Mouse (Mus musculus): ENCODE measurements around the gene Osbpl8. TPM values are rescaled to one million over a fixed set of nuclear protein-coding genes. Genes with fewer than 3 reads are reported as not detected.
"Not testable (repeated sequence)": the region's sequence is repeated elsewhere in the genome, so short reads cannot be mapped to it uniquely, and the experiment has no call there.

The Osbpl8 gene
- total RNA-seq (2021): 10 to 100 TPM; 80.7 to 92.2 TPM
- long read RNA-seq, experiment 1, transcript Osbpl8-201 (23 exons, 3,622 nt): major isoform, 17 of 25 reads
- long read RNA-seq, experiment 1, partial matches to known transcripts: 3 of 25 reads
- long read RNA-seq, experiment 1, other reads (novel, unspliced or antisense): 5 of 25 reads
- long read RNA-seq, experiment 2, transcript Osbpl8-201 (23 exons, 3,622 nt): major isoform, 5 of 8 reads
- long read RNA-seq, experiment 2, partial matches to known transcripts: 0 of 8 reads
- long read RNA-seq, experiment 2, other reads (novel, unspliced or antisense): 3 of 8 reads

GRCm38 (mm10) chr10:111164304-111165218 lies at the start of gene Osbpl8:
Gene Osbpl8 (plus strand): TSS chr10:111164752.
- peak; percentile 99 to 100 for DNase-seq

DNA sequence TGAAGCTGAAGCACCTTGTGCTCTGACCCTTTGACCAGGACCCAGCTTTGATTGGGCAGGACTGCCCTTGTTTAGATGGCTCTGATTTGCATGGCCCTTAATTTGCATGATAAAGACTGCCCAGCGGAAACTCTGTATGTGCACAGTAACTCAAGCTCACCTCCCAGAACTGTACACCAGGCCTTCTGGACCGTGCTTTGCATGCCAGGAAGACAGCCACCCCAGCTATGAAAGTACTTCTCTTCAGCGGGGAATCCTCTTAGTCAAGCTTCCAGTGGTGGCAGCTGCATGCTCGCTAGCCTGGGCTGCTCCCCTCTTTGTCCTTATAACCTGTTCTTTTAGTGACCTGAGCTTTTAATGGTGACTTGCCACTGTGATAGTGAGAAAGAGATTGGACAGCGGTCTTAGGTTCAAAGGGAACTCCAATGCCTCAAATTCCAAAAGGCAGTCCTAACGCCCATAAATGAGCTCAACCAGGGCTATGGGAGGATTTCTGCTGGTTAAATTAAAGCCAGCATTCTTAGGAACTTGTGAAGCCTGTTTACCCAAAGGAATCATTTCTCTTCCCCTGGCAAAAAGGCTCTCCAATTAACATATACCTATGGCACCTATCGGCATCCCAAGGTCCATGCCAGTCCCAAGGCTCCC lies 47.2 kb upstream of the Osbpl8 start:
- no peak for DNase-seq

- no peak for DNase-seq
These were observed 46.3 kb upstream of the Osbpl8 start for GRCm38 (mm10) chr10:111118292-111118691.

DNA sequence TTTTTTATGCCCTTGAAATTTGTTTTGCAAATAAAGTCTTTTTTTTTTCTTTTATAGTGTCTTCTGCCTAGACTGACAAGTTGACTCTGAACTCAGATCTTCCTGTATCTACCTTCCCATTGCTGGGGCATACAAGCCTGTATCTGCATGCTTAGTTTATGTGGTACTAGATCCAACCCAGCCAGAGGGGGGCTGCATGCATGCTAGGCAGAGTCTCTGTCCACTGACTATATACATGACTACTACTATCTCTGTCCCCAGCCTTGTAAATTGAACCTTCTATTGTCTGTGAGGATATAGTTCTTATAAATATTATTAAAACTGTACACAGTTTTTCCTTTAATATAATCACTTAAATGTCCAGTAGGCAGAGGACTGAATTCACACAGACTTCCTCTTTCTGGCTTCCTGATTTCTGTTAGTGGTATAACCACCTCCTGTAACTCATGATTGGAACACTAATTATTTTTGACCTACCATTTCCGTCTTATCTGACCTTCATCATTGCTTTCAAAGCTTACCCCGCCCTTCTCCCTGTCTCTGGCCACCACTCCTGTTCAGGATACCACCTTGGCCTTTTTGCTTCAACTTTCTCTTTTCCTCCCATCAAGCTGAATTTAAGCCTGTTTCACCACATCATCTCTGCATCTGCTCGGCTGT lies 45.4 kb upstream of the Osbpl8 start:
- DNase-seq: no peak

DNA sequence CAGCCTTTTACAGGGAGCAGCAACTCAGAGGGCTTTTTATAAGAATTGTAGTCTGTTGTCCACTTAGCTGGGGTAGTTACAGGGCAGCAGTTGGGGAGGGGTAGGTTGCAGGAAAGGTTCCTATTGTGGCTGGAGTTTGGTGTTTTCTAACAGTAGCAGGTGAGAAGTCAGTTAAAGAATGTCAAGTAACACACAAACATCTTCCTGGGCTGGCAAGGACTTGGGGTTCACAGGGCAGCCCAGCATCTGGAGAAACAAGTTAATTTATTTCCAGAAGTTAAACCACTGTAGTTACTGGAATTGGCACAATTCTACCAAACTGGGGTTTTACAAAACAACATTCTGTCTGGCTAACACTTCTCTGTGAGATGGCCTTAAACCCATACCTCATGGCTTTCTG lies 44.8 kb upstream of the Osbpl8 start:
- no peak for DNase-seq

GRCm38 (mm10) chr10:111122864-111123398 lies 41.6 kb upstream of the Osbpl8 start:
- no peak for DNase-seq

- DNase-seq: no peak
These were observed 40.4 kb upstream of the Osbpl8 start for GRCm38 (mm10) chr10:111124175-111124574.

DNA sequence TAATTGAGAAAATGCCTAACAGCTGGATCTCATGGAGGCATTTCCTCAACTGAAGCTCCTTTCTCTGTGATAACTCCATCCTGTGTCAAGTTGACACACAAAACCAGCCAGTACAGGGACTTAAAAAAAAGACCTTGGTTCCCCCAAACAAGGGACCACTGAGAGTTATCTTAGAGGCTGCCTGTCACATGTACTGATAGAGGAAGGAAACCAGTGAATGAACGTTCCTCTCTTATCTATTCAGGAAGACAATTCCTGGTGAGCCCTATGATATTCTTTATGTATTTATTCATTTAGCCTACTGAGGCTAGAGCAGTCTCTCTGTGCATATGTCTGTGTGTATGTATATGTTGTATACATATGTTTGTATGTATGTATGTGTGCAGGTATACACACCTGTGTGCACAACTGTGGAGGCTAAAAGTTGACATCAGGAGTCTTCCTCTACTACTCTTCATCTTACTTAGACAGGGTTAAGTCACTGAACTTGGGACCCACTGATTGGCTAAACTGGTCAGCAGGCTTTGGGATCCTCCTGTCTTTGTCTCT lies 39.7 kb upstream of the Osbpl8 start:
- no peak for DNase-seq

DNA sequence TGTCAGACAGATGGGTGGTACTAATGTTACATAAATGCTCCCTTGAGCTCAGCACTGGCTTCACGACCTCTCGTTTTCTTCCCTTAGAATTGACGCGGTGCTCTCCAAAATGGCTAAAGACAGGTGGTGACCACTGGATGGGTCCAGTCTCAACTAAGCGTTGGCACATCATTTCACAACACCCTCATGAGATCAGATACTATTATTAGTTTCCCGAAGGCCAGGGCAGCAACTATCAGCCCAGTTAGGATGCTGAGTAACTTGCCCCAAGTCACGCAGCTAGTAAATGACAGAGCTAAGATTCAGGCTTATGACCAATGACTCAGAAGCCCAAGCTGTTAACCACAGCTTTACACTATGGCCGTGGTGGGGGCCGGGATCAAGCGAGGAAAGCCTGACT lies 37.2 kb upstream of the Osbpl8 start:
- peak in 1 of 2 experiments; percentile 19 for DNase-seq

- no peak for DNase-seq
These were observed 36.1 kb upstream of the Osbpl8 start for GRCm38 (mm10) chr10:111128493-111128892.

GRCm38 (mm10) chr10:111129867-111130620 lies 34.5 kb upstream of the Osbpl8 start:
- DNase-seq: no peak

DNA sequence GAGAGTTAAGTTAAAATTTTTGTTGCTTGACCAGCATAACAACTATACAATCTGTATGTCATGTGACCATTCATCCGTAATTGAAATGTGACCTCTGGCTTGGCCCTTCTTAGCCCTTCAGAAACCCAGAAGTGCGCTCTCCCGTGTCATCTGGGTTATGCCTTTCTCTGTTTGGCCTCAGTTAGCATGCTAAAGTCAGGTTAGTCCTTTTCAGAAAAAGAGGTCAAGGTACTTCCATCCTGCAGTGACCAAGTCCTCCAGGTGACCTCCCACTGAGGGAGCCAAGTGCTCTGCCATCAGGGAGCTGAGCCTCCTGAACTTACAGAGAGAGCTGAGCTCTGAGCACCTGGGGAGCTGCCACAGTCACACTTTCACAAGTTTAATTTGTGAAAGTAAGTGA lies 33.7 kb upstream of the Osbpl8 start:
- DNase-seq: no peak

- DNase-seq: no peak
These were observed 31.3 kb upstream of the Osbpl8 start for GRCm38 (mm10) chr10:111133271-111133670.

- no peak for DNase-seq
These were observed 30.6 kb upstream of the Osbpl8 start for GRCm38 (mm10) chr10:111133936-111134335.

- no peak for DNase-seq
These were observed 30.1 kb upstream of the Osbpl8 start for GRCm38 (mm10) chr10:111134412-111134957.

DNA sequence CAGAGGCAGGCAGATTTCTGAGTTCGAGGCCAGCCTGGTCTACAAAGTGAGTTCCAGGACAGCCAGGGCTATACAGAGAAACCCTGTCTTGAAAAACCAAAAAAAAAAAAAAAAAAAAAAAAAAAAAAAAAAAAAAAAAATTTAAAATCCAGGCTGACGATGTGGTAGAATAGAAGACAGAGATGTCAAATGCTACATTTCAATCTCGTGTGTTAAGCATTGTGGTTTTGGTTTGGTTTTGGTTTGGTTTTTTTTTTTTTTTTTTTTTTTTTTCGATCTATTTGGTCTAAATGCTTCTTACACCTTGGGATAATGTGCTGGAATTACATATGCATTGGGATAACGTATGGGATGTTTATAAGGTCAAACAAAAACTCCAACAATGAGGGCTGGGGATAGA lies 28.2 kb upstream of the Osbpl8 start:
- DNase-seq: not testable (repeated sequence)

DNA sequence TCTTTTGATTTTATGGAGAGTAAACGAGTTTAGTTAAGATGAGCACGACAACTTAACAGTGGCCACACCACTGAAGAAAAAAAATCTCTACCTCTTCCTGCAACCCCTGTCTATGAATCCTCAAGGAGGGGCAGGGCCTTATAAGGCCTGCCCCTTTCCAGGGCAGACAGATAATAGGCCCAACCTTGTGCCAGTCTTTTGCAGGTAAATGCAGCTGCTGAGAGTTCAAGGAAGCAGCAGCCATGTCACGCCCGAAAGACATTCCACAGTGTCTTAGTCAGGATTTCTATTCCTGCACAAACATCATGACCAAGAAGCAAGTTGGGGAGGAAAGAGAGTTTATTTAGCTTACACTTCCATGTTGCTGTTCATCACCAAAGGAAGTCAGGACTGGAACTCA lies 26.6 kb upstream of the Osbpl8 start:
- DNase-seq: no peak

GRCm38 (mm10) chr10:111139170-111139569 lies 25.4 kb upstream of the Osbpl8 start:
- no peak for DNase-seq

DNA sequence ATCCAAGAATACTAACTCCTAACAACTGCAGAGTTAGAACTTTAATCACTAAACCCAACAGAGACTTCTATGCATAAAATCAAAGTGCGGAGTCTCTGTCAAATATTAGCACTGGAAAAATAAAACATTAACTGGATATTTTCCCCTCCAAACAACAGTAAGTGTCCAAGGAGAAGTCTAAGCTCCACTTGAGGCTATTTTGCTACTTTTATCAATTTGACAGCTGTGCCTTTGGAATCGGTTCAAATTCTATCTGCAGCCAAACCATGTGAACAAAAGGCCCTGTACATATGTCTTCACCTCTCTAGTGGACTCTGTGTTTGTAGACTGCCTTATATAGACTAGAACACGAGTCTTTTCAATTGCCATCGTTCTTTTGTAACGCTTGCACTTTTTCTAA lies 24.7 kb upstream of the Osbpl8 start:
- peak in 1 of 2 experiments; percentile 36 for DNase-seq

GRCm38 (mm10) chr10:111144371-111144959 lies 20.1 kb upstream of the Osbpl8 start:
- no peak for DNase-seq

Measured in heart, adult 18-20 months (tissue).